Mouse (Mus musculus) regulatory T cell (primary cell): ENCODE measurements around the gene Csk.

ENCODE experiments used
- in situ Hi-C: fragments of 300-600 bp; cut with MboI, MseI; formaldehyde crosslinking; loops from one replicate; pipeline ENCODE4 v1.15.1; 2025; ENCODE audit warnings: high pct_unique_total_duplicates

Csk gene

DNA sequence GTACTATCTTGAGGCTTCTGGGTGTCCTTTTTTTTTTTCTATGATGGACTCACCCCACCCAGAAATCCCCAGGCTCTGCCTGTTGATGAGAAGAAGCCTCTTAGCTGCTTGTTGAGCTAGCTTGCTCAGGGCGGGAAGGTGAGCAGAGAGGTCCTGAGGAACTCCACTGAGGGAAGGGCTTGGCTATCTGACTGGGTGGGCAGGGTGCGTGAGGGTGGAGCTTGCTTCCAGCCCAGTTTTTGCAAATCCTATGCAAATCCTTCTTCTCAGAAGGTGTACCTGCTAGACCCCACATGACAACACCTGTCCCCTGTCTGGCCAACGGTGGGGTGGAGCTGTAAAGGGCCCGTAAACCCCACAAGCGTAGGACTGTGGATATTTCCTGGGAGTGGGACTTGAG lies at the start of gene Csk:
Gene Csk (minus strand): TSS at position 349 of the 400 bp plus-strand sequence.
- in situ Hi-C loops, result loop anchor here (10.0 kb wide), 1 partner anchor 108 kb away; no protein-coding TSS in a partner anchor

GRCm38 (mm10) chr9:57698466-57699150 lies 45.2 kb upstream of the Csk start:
- in situ Hi-C loops, result no loop called here

- in situ Hi-C loops, result no loop called here
These were observed 43.9 kb upstream of the Csk start for GRCm38 (mm10) chr9:57697380-57697779.

GRCm38 (mm10) chr9:57696380-57697285 lies 43.2 kb upstream of the Csk start:
- in situ Hi-C loops, result no loop called here

GRCm38 (mm10) chr9:57694108-57694507 lies 40.7 kb upstream of the Csk start:
- in situ Hi-C loops, result no loop called here

DNA sequence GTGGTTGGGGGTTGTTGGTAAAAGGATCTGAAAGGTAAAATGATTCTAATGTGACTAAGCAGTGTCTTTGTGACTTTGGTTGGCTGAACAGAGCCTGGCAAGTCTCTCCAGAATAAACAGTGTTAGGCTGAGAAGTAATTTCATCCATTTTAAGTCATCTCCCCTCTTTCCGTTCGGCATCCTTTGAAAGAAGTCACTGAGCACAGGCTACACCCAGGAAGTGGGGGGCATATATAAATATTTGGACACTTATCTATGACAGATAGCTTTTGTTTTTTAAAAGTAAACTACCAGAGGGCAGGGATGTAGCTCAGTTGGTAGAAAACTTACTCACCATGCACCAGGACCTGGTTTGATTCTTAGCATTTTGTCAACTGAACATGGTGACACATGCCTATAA lies 35.2 kb upstream of the Csk start:
- in situ Hi-C loops, result no loop called here

GRCm38 (mm10) chr9:57688158-57688557 lies 34.7 kb upstream of the Csk start:
- in situ Hi-C loops, result no loop called here

GRCm38 (mm10) chr9:57687751-57688150 lies 34.3 kb upstream of the Csk start, which contains the start of gene Cyp1a1:
Gene Cyp1a1 (plus strand): TSS chr9:57687928.
- in situ Hi-C loops, result no loop called here

DNA sequence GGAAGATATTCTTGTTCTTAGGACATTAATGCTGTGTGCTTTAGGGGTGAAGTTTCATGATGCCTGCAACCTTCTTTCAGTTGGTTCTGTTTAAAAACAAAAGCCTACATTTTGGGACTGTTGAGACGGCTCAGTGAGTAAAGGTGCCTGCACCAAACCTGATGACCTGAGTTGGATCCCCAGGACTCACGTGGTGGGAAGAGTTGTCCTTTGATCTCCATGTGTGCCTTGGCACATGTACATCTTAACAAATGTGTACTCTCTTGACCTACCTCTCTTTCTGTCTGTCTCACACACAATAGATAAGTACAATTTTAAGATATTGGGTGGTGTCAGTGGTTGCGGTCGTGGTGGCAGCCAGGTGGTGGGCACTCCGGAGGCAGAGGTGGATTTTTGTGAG lies 32.6 kb upstream of the Csk start:
- in situ Hi-C loops, result no loop called here

GRCm38 (mm10) chr9:57683520-57683919 lies 30.1 kb upstream of the Csk start, which contains the start of gene Cyp1a2:
Gene Cyp1a2 (minus strand): TSS chr9:57683703.
- in situ Hi-C loops, result no loop called here

- in situ Hi-C loops, result no loop called here
These were observed 28.0 kb upstream of the Csk start for GRCm38 (mm10) chr9:57681411-57681810.

- in situ Hi-C loops, result no loop called here
These were observed 18.1 kb upstream of the Csk start for GRCm38 (mm10) chr9:57671500-57671899.

- in situ Hi-C loops, result no loop called here
These were observed 17.6 kb upstream of the Csk start for GRCm38 (mm10) chr9:57671037-57671436.

- in situ Hi-C loops, result no loop called here
These were observed 16.1 kb upstream of the Csk start for GRCm38 (mm10) chr9:57669566-57669965.

- in situ Hi-C loops, result no loop called here
These were observed 14.8 kb upstream of the Csk start for GRCm38 (mm10) chr9:57668277-57668676.

- in situ Hi-C loops, result no loop called here
These were observed 14.4 kb upstream of the Csk start for GRCm38 (mm10) chr9:57667817-57668216.

DNA sequence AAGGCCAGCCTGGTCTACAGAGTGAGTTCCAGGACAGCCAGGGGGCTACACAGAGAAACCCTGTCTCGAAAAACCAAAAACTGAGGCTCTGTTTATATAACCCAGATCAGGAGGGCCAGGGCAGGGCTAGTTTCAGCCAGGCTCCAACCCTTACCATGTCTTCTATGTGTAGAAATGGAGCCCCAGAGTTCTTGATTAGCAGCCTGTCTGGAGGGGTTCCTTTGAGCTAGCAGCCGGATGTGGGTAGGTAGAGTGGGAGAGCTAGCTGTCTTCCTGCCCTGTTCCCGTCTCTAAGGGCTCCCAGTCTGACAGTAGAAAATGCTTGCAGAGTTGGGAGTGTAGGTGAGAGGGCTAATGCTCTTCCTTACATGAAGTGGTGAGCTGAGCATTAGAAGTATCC lies 13.7 kb upstream of the Csk start:
- in situ Hi-C loops, result no loop called here

GRCm38 (mm10) chr9:57666536-57666935 lies 13.1 kb upstream of the Csk start:
- in situ Hi-C loops, result no loop called here

GRCm38 (mm10) chr9:57664616-57665015 lies 11.2 kb upstream of the Csk start:
- in situ Hi-C loops, result loop anchor here (5.0 kb wide), 2 partner anchors 43 to 83 kb away; partner anchors contain the start of gene Edc3

DNA sequence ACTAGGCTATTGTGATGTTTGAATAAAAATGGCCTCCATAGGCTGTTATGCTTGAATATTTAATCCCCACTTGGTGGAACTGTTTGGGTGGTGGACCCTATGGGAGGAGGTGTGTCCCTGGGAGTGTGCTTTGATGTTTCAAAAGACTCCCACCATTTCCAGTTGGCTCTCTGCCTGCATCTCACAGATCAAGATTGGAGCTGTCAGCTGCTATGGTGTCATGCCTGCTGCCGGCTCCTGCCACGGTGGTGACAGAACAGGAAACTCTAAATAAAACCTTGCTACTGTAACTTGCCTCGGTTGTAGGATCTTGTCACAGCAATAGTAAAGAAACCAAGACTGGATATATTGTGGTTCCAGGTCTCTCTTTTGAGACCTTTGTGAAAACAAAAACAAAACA lies 8.1 kb upstream of the Csk start:
- in situ Hi-C loops, result loop anchor here (5.0 kb wide), 2 partner anchors 46 to 86 kb away; partner anchors contain the start of gene Edc3

DNA sequence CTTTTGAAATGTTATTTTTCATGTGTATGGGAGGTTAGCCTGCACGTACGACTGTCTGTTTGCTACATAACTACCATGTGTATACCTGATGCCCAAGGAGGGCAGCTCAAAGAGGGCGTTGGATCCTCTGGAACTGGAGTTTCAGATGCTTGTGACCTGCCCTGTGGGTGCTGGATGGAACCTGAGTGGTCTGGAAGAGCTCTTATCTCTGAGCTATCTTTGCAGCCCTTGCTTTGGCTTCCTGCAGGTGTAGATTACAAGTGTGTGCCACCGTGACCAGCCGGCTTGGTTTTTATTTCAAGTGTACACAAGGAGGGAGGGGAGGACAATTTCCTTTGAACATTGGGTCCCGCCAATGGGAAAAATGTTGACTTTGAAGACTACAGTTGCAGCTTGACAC lies 7.1 kb upstream of the Csk start:
- in situ Hi-C loops, result loop anchor here (5.0 kb wide), 2 partner anchors 47 to 87 kb away; partner anchors contain the start of gene Edc3

- in situ Hi-C loops, result loop anchor here (5.0 to 10.0 kb wide), 4 partner anchors 42 to 115 kb away; partner anchors contain the start of gene Edc3
These were observed 6.3 kb upstream of the Csk start for GRCm38 (mm10) chr9:57659774-57660173.
